Mouse (Mus musculus) adrenal gland, postnatal 25 days (tissue): ENCODE measurements around the gene Gzmg. TPM values are rescaled to one million over a fixed set of nuclear protein-coding genes. Genes with fewer than 3 reads are reported as not detected.
"Not testable (repeated sequence)": the region's sequence is repeated elsewhere in the genome, so short reads cannot be mapped to it uniquely, and the experiment has no call there.

ENCODE experiments used
- DNase-seq: peaks from one replicate; pipeline ENCODE4 v3.0.0; 2021; ENCODE audit warnings: mixed read lengths
- long read RNA-seq: library from polyadenylated mRNA; stranded (forward); transcript quantifications from one replicate; pipeline ENCODE4 v2.0.0, GENCODE M21; 2021
- total RNA-seq: library from RNA; stranded (reverse); gene quantifications from 2 replicates; pipeline ENCODE4 v1.2.3, GENCODE M21; 2021

Gene Gzmg
- total RNA-seq, result not detected in 2 replicates
- long read RNA-seq, result 0 reads

- not testable (repeated sequence) for DNase-seq
These were observed at the start of gene Gzmg for GRCm38 (mm10) chr14:56159479-56159878. Gzmg (minus strand) TSS chr14:56159579.

GRCm38 (mm10) chr14:56205613-56206012 lies 46.2 kb upstream of the Gzmg start:
- no peak for DNase-seq

- DNase-seq, result peak; percentile 47
These were observed 45.6 kb upstream of the Gzmg start for GRCm38 (mm10) chr14:56205021-56205420.

GRCm38 (mm10) chr14:56203975-56204374 lies 44.6 kb upstream of the Gzmg start:
- peak; percentile 71 for DNase-seq

- DNase-seq, result peak; percentile 29
These were observed 27.6 kb upstream of the Gzmg start for GRCm38 (mm10) chr14:56186946-56187345.

- no peak for DNase-seq
These were observed 27.1 kb upstream of the Gzmg start for GRCm38 (mm10) chr14:56186521-56186920.

- DNase-seq, result peak; percentile 67
These were observed 18.3 kb upstream of the Gzmg start for GRCm38 (mm10) chr14:56177651-56178050.

GRCm38 (mm10) chr14:56174499-56174898 lies 15.1 kb upstream of the Gzmg start, which contains the start of gene Gzmn:
Gzmn (minus strand) TSS chr14:56174599.
- DNase-seq, result no peak

GRCm38 (mm10) chr14:56173396-56173795 lies 14.0 kb upstream of the Gzmg start:
- no peak for DNase-seq

GRCm38 (mm10) chr14:56172744-56173143 lies 13.4 kb upstream of the Gzmg start:
- DNase-seq, result no peak

GRCm38 (mm10) chr14:56168009-56168408 lies 8.6 kb upstream of the Gzmg start:
- DNase-seq, result no peak

GRCm38 (mm10) chr14:56162109-56162508 lies 2.7 kb upstream of the Gzmg start:
- DNase-seq, result no peak

- DNase-seq, result no peak
These were observed 4.0 kb downstream of the Gzmg start for GRCm38 (mm10) chr14:56155340-56155739.

GRCm38 (mm10) chr14:56133675-56134074 lies 25.7 kb downstream of the Gzmg start:
- DNase-seq, result not testable (repeated sequence)

GRCm38 (mm10) chr14:56132508-56132907 lies 26.9 kb downstream of the Gzmg start, which contains the start of gene Gzmd:
Gzmd (minus strand) TSS chr14:56132608.
- DNase-seq, result not testable (repeated sequence)

GRCm38 (mm10) chr14:56128341-56128740 lies 31.0 kb downstream of the Gzmg start:
- no peak for DNase-seq

GRCm38 (mm10) chr14:56123516-56123915 lies 35.9 kb downstream of the Gzmg start:
- no peak for DNase-seq

- no peak for DNase-seq
These were observed 38.9 kb downstream of the Gzmg start, which contains the start of gene Gzme for GRCm38 (mm10) chr14:56120525-56120924. Gzme (minus strand) TSS chr14:56120625.

GRCm38 (mm10) chr14:56115531-56116310 lies 43.7 kb downstream of the Gzmg start:
- not testable (repeated sequence) for DNase-seq
